Mouse (Mus musculus) hindbrain, embryonic 15.5 days (tissue): Measurements from ENCODE around the gene Slc2a8. TPM values are rescaled to one million over a fixed set of nuclear protein-coding genes. Genes with fewer than 3 reads are reported as not detected.

ENCODE experiments used
- ATAC-seq: fragments of 200-750 bp; cut with Nextera tagmentation; 2 replicates; pipeline ENCODE4 v1.8.0; 2017; ENCODE audit warnings: low read depth, moderate number of reproducible peaks, moderate TSS enrichment; ENCODE audit not compliant: low FRiP score
- H3K27ac ChIP-seq: fragments of 300-500 bp; sonication (generic); replicated peaks from 2 replicates; pipeline ENCODE4 v1.5.1; 2015; ENCODE audit warnings: mild to moderate bottlenecking, inconsistent platforms
- H3K27me3 ChIP-seq: fragments of 300-500 bp; sonication (generic); 2 replicates; pipeline ENCODE4 v1.6.1; 2015; ENCODE audit warnings: control low read depth, inconsistent platforms
- H3K36me3 ChIP-seq: fragments of 300-500 bp; sonication (generic); 2 replicates; pipeline ENCODE4 v1.6.1; 2015; ENCODE audit warnings: control low read depth, inconsistent platforms
- H3K4me1 ChIP-seq: fragments of 300-500 bp; sonication (generic); replicated peaks from 2 replicates; pipeline ENCODE4 v1.6.1; 2015; ENCODE audit warnings: control low read depth, inconsistent platforms
- H3K4me2 ChIP-seq: fragments of 300-500 bp; sonication (generic); 2 replicates; pipeline ENCODE4 v1.6.1; 2015; ENCODE audit warnings: moderate library complexity, mild to moderate bottlenecking, inconsistent platforms
- H3K4me3 ChIP-seq: fragments of 300-500 bp; sonication (generic); 2 replicates; pipeline ENCODE4 v1.5.1; 2015; ENCODE audit warnings: mild to moderate bottlenecking, inconsistent platforms
- H3K9ac ChIP-seq: fragments of 300-500 bp; sonication (generic); 2 replicates; pipeline ENCODE4 v1.6.1; 2015; ENCODE audit warnings: inconsistent platforms
- H3K9me3 ChIP-seq: fragments of 300-500 bp; sonication (generic); 2 replicates; pipeline ENCODE4 v1.6.1; 2016; ENCODE audit warnings: control low read depth, inconsistent platforms
- WGBS: fragments of 180-500 bp; shearing (Covaris S2); methylation state at CpG from one replicate; pipeline ENCODE4 v1.1.7; 2015; 5-methylcytosine and 5-hydroxymethylcytosine counted together
- polyA plus RNA-seq: library from polyadenylated mRNA; unstranded; fragments of >200 nt; fragmentation: Nextera tagmentation; extraction: Ambion mirVana; gene quantifications from 2 replicates; pipeline ENCODE4 v1.2.1, GENCODE M21; 2015

Slc2a8 gene
- polyA plus RNA-seq, 1 experiment from 2014 or later, result 24.5 TPM

DNA sequence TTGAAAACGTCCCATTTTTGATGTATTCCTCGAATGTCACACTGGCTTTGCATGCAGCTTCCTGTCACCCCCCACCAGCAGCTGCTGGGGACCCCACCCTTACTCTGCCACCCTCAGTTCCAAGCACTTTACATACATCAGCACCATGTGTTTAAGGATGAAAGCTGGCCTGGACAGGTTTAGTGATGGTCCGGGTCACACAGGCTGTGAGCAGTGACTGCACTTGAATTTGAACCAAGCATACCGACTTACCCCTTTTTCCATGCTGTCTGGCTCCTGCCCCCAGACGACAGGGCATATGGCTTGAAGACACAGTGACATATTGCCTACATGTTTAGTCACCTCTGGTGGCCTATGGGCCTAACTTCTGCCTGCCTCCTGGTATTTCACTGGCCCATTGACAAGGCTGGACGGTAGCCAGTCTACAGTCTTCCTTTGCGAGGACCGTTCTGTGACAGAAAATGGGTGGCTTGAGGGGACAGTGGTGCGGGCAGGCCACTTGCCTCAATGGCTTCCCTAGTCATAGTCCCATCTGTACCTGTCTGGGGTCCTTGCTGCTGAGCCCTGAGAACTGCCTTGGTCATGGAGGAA is 13.8 kb downstream of the Slc2a8 start:
- Histone ChIP-seq H3K9ac (peak overlapping the region; percentile 77), H3K36me3 (peaks cover 17% of the 10 kb centered on the region), H3K27me3 (no peaks in the 10 kb centered on the region), H3K27ac (0 out of 2 replicates have a peak overlapping the region, but pooled peaks have one; percentile 95), H3K4me3 (peak overlapping the region; percentile 56), H3K4me2 (peak overlapping the region; percentile 74), H3K4me1 (peaks cover 32% of the 10 kb centered on the region), H3K9me3 (no peaks in the 10 kb centered on the region)
- no peak for ATAC-seq
- WGBS, result 77% methylated on average over 9 of the region's 9 CpGs

DNA sequence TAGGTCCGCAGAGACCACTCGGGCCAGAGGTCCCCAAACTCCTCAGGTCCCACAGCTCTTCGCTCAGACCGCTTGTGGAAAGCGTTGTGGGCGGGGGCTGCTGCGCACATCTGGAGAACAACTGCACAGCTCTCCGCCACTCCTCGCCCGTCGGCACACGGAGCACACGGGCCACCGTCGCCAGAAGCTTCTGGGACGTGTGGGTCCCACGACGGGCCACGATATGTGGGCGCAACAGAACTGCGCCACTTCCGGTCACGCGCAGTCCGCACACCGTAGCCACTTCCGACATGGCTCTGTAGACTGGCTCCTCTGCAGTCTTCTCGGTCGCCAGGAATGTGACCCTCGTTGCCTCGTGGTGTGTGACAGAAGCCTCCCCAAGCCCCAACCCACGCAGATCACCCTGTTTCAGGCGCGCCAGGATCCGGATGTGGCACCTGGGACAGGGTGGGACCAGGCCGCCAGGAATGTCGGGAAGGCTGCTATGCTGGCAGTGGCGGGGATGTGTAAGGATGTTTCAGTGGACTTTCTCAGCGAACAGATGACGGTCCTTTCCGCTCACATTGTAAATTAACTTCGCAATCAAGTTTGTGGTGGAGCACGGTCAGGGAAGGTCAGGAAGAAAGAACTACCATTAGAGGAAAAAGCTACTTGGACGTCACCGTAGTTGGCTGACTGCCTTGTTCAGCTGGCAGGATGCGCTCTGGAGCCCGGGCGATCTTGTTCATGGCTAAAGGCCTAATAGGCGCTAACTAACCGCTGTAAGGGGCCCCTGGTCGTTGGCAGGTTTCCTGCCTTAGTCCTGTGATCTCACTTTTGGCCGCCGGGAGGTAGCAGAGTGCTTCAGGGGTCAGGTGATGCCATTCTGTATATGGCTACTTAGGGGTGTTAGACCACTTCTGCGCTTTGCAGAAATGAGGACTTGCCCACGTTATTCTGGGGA is 14.9 kb downstream of the Slc2a8 start:
- H3K4me3 ChIP-seq, result peak overlapping the region; percentile 56
- H3K36me3 ChIP-seq, result peaks cover 16% of the 10 kb centered on the region
- ATAC-seq, result peak; percentile 88
- H3K27me3 ChIP-seq, result no peaks in the 10 kb centered on the region
- peaks cover 44% of the 10 kb centered on the region for H3K4me1 ChIP-seq
- H3K9me3 ChIP-seq, result no peaks in the 10 kb centered on the region
- H3K9ac ChIP-seq, result peak overlapping the region; percentile 77
- peak overlapping the region; percentile 95 for H3K27ac ChIP-seq
- under 1% methylated on average over 55 of the region's 55 CpGs for WGBS
- H3K4me2 ChIP-seq, result peak overlapping the region; percentile 74

DNA sequence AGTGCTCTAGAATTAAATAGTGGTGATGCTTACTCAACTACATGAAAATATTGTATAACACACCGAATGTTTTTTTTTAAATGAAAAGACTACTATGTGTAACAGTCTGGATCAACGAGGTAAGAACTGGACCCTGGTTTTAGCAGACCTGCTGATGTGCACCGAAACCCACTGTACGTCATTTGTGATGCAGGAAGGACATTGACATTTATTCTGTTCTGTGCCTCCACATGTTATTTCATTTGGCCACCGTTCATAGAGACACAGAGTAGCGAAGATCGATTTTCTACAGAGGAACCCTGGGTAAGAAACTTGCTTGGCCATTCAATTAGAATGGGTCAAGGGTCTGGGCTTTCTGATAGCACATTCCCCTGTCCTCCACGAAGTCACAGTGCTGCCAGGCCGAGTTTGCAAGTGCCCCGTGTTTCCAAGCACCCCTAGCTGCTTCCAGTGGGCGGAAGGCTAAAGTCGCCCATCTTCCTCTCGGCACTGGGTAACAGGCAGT is 15.6 kb downstream of the Slc2a8 start:
- ATAC-seq, result no peak
- Histone ChIP-seq H3K4me3 (peak overlapping the region; percentile 56), H3K27ac (peak overlapping the region; percentile 95), H3K4me2 (peak overlapping the region; percentile 74), H3K36me3 (peaks cover 16% of the 10 kb centered on the region), H3K9me3 (no peaks in the 10 kb centered on the region), H3K4me1 (peaks cover 42% of the 10 kb centered on the region), H3K9ac (peak overlapping the region; percentile 77), H3K27me3 (no peaks in the 10 kb centered on the region)
- WGBS, result 10% methylated on average over 13 of the region's 13 CpGs

DNA sequence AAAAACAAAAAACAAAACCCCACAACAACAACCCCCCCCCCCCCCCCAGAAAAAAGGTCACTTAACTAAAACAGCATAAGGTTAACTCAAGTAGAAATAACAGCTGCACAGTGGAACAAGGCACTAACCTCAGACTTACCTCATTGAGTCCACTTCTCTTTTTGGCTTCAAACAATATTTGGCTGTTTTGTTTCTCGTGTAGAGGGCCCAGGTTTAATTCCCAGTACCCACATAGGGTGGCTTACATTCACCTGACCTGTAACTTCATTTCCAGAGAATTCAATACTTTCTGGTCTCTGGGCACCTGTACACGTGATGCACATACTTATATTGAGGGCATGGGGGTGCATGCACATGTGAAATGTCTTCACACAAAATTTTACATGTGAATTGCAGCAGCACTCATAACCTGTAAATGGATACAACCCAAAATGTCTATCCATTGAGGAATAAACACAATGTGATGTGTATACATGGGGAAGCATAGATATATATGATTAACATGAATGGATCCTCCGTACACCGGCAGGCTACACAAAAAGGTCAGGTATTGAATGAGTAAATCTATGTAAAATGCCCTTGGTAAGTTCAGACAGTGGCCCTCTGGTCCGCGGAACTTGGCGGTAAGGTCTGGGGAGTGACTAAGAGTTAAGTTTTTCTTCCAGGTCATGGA is 16.2 kb downstream of the Slc2a8 start:
- no peak overlapping the region; the same call in 1 of the 2 replicates for H3K27ac ChIP-seq
- 20% methylated on average over 7 of the region's 7 CpGs for WGBS
- no peak for ATAC-seq

DNA sequence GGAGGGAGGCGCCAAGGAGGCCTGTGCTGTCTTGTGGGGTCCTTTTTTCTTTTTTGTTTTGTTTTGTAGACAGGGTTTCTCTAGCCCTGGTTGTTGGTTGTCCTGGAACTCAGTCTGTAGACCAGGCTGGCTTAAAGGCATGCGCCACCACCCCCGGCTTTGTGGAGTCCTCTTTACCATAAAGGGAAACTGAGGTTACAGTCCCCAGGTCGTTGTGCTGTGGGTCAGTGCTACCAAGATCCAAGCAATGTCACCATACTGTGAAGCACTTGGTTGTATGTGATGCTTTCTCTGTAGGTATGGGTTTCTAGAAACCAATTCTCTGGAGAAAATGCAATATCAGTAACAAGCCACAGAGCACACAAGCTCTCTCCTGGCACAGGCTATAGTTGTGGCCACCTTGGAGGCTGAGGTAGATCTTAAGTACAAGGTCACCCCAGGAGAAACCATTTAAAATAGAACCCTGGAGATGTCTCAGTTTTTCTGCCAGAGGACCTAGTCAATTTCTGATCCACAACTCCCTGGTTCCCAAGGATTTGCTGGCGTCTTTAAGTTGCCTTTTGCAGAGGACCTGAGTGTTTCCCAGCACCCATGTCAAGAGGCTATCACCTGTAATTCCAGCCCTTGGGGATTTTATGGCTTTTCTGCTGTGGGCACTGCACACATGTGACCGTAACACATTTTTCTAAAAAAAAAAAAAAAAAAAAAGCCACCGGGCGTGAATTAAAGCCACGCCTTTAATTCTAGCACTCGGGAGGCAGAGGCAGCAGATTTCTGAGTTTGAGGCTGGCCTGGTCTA is 17.0 kb downstream of the Slc2a8 start:
- Histone ChIP-seq H3K27me3 (no peaks in the 10 kb centered on the region), H3K4me1 (peaks cover 51% of the 10 kb centered on the region), H3K36me3 (peaks cover 16% of the 10 kb centered on the region), H3K4me2 (no peak overlapping the region), H3K27ac (no peak overlapping the region), H3K4me3 (no peak overlapping the region), H3K9ac (no peak overlapping the region), H3K9me3 (no peaks in the 10 kb centered on the region)
- no peak for ATAC-seq
- 33% methylated on average over 10 of the region's 10 CpGs for WGBS

More for the DNA sequence above, 16.2 kb downstream of the Slc2a8 start:
- H3K4me1 ChIP-seq, result peaks cover 46% of the 10 kb centered on the region
- no peak overlapping the region for H3K9ac ChIP-seq
- peak overlapping the region; percentile 56; the same call in 1 of the 2 replicates for H3K4me3 ChIP-seq
- H3K9me3 ChIP-seq, result no peaks in the 10 kb centered on the region
- H3K4me2 ChIP-seq, result no peak overlapping the region
- peaks cover 16% of the 10 kb centered on the region for H3K36me3 ChIP-seq
- H3K27me3 ChIP-seq, result no peaks in the 10 kb centered on the region

DNA sequence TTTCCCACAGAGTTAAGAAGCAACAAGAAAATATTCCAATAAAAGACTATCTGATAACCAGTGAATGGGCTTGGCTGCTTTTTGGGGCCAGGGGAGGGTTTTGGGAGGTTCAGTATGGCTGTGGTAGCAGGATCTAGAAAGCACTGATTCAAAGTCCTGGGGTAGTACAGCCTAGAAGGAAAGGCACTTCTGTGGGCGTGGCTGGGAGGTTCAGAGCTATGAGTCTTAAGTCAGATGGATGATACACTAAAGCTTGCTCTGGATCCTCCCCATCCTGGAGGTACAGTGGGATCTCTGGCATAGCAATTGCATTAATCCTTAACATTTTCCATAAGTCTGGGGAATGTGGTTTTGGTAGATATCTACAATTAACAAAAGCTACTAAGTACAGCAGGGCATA is 17.9 kb downstream of the Slc2a8 start:
- no peak for ATAC-seq
- WGBS, result 70% methylated on average over 1 of the region's 1 CpGs
- no peaks in the 10 kb centered on the region for H3K27me3 ChIP-seq
- no peaks in the 10 kb centered on the region for H3K9me3 ChIP-seq
- H3K4me3 ChIP-seq, result no peak overlapping the region
- peaks cover 16% of the 10 kb centered on the region for H3K36me3 ChIP-seq
- peaks cover 51% of the 10 kb centered on the region for H3K4me1 ChIP-seq
- H3K9ac ChIP-seq, result no peak overlapping the region
- H3K4me2 ChIP-seq, result no peak overlapping the region
- no peak overlapping the region for H3K27ac ChIP-seq

DNA sequence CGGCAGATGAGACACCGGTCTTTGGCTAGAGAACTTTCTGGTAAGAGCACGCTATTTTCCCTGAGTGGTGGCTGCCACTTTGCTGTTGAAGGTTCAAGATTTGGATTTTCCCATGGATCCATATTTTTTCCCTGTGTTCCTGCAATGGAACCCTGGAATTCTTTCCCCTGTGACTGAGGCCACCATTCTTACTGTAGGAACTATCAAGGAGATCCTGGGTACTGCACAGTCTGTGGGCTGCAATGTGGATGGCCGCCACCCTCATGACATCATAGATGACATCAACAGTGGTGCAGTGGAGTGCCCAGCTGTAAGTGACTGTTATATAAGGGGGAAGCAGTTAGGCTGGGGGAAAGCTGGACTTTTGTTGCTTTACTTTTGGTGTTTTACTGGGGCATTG is 18.3 kb downstream of the Slc2a8 start:
- no peaks in the 10 kb centered on the region for H3K27me3 ChIP-seq
- no peaks in the 10 kb centered on the region for H3K9me3 ChIP-seq
- peak overlapping the region; percentile 88 for H3K4me2 ChIP-seq
- 71% methylated on average over 4 of the region's 4 CpGs for WGBS
- H3K9ac ChIP-seq, result no peak overlapping the region; the same call in 1 of the 2 replicates
- no peak overlapping the region for H3K27ac ChIP-seq
- H3K4me1 ChIP-seq, result peaks cover 51% of the 10 kb centered on the region
- ATAC-seq, result no peak
- H3K4me3 ChIP-seq, result no peak overlapping the region
- peaks cover 16% of the 10 kb centered on the region for H3K36me3 ChIP-seq

DNA sequence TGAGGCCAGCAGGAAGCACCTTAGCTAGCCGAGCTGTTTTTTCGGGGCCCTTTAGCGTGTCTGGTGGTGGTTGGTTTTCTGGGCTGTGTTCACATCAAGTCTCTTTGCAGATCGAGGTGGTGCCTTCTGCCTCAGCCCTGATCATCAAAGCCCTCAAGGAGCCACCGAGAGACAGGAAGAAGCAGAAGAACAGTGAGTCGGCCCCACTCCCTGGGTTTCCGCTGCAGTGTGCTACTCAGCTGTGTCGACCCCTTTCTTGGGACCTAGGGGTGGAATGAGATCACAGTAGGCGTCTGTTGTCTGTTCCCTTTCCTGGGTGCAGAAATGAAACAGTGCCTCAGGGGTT is 19.0 kb downstream of the Slc2a8 start:
- peak overlapping the region; percentile 88 for H3K4me2 ChIP-seq
- H3K4me3 ChIP-seq, result peak overlapping the region; percentile 67
- no peak for ATAC-seq
- 10% methylated on average over 9 of the region's 9 CpGs for WGBS
- no peaks in the 10 kb centered on the region for H3K27me3 ChIP-seq
- H3K27ac ChIP-seq, result no peak overlapping the region
- peaks cover 45% of the 10 kb centered on the region for H3K4me1 ChIP-seq
- H3K36me3 ChIP-seq, result peaks cover 20% of the 10 kb centered on the region
- peak overlapping the region; percentile 80 for H3K9ac ChIP-seq
- no peaks in the 10 kb centered on the region for H3K9me3 ChIP-seq

DNA sequence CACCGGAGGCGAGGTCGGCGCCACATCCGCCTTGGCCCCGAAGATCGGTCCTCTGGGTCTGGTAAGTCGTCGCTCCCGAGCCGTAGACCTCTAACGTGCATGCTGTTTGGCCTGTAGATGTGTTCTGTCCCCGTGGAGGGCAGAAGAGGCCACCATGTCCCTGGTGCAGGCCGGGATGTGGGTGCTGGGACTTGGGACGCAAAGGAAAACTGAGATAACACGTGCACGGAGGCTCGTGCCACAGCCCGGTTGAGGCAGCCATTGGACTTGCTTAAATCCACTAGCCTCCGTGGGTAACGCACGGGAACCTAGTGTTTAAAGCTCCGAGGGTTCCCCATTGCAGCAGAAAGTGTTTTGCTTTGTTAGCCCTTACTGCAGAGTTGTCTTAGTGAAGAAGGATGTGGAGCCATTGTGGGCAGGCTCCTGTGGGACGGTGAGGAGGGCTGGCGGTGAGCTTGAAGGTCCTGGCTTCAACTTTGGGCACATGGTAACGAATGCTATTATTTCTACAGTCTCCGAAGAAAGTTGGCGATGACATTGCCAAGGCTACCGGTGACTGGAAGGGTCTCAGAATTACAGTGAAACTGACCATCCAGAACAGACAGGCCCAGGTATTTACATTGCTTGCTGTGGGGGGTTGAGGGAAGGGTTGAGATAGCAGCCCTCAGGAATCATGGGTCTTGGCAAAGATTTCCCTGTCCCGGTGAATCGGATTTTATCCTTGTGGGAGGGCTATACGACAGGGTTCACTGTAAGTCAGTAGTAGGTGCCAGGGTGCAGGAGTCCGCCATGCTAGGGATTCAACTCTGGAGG is 19.6 kb downstream of the Slc2a8 start:
- peaks cover 24% of the 10 kb centered on the region for H3K36me3 ChIP-seq
- no peaks in the 10 kb centered on the region for H3K27me3 ChIP-seq
- peak overlapping the region; percentile 88 for H3K4me2 ChIP-seq
- peak overlapping the region; percentile 67 for H3K4me3 ChIP-seq
- peak overlapping the region; percentile 80 for H3K9ac ChIP-seq
- ATAC-seq, result no peak
- WGBS, result 1% methylated on average over 33 of the region's 33 CpGs
- H3K4me1 ChIP-seq, result peaks cover 40% of the 10 kb centered on the region
- peak overlapping the region; percentile 75 for H3K27ac ChIP-seq
- no peaks in the 10 kb centered on the region for H3K9me3 ChIP-seq

DNA sequence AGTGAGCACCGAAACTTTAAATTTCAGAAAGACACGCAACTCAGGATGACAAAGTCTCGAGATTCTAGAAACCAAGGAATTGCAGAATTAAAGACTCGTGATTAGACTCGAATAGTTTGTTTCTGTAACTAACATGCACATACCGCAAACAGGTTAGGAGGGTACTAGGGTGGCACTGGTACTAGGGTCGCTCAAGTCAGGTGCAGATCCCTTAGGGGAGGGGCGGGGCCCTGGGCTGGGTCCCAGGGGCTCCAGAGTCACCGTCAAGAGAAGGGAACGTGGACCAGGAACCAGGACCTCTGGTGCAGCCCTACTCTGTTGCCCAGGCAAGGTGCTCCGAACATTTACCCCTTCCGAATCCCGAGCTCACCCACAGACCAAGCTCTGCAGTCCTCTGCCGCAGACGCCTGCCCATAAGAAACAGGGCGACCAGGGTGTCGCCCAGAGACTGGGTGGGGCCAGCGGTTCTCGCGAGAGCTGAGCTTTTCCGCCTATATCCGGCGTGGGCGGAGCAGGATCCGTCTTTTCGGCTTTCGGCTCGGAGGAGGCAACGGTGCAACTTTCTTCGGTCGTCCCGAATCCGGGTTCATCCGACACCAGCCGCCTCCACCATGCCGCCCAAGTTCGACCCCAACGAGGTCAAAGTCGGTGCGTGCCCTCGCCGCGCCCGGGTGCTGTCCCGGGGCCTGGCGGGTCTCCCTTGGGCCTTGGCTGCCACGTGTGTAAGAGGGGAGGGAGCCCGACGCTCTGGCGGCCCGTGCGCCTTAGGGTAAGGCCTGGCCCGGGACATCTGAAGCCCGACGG is 20.5 kb downstream of the Slc2a8 start, which contains the start of the genes Rpl12 and Lrsam1:
Gene Rpl12, plus strand, starts transcription at position 368 of the 804 bp plus-strand sequence.
Gene Lrsam1, minus strand, starts transcription at position 423 of the 804 bp plus-strand sequence.
- 3% methylated on average over 55 of the region's 55 CpGs for WGBS

More for the DNA sequence above, 20.5 kb downstream of the Slc2a8 start, which contains the start of the genes Rpl12 and Lrsam1:
- peaks cover 29% of the 10 kb centered on the region for H3K36me3 ChIP-seq
- H3K4me1 ChIP-seq, result peaks cover 38% of the 10 kb centered on the region
- ATAC-seq, result peak; percentile 94
- H3K27me3 ChIP-seq, result no peaks in the 10 kb centered on the region
- H3K4me2 ChIP-seq, result peak within 1 kb of the TSS; percentile 88
- H3K9me3 ChIP-seq, result no peaks in the 10 kb centered on the region
- peak within 1 kb of the TSS; percentile 80 for H3K9ac ChIP-seq
- peak within 1 kb of the TSS; percentile 67 for H3K4me3 ChIP-seq
- peak within 1 kb of the TSS; percentile 75 for H3K27ac ChIP-seq
